Comparison of ENCODE assay signal across 9 mouse cellular contexts in genomic region chr6:87335935-87336295, GRCm38 (mm10). TPM values are rescaled to one million over a fixed set of nuclear protein-coding genes. Genes with fewer than 3 reads are reported as not detected.
DNase-seq lines count a peak whose midpoint lies in the region; ATAC-seq and TF ChIP-seq lines count a peak whose summit lies in the region.
"Had no signal": no experiment of that assay in that cellular context is flagged by ENCODE, and none has a peak within 500 bp of the region (broad histone marks: within the 10 kb centered on the region; RNA-seq: fewer than 3 reads in every experiment).

No protein-coding gene starts in this region.

- H3K4me3 ChIP-seq in heart, embryonic 15.5 days: peak overlapping the region; percentile 79; the same call in 1 of the 2 replicates
- no peak overlapping the region for H3K4me3 ChIP-seq in midbrain, embryonic 13.5 days (replicated peaks)
- H3K4me3 ChIP-seq in midbrain, embryonic 15.5 days: no peak overlapping the region
- peak overlapping the region; percentile 72; the same call in 1 of the 2 replicates for H3K4me3 ChIP-seq in lung, embryonic 14.5 days (ENCODE audit: low read depth, low read length)
- H3K4me3 ChIP-seq in stomach, postnatal 0 days (ENCODE audit: low read depth, low read length): no peak overlapping the region

- H3K27me3 ChIP-seq in heart, embryonic 15.5 days: peaks cover 32% of the 10 kb centered on the region
- 0 out of 2 replicates have a peak, but pooled peaks cover 5% of the 10 kb centered on the region for H3K27me3 ChIP-seq in midbrain, embryonic 13.5 days
- H3K27me3 ChIP-seq in midbrain, embryonic 15.5 days (replicated peaks): no peaks in the 10 kb centered on the region
- no peaks in the 10 kb centered on the region for H3K27me3 ChIP-seq in lung, embryonic 14.5 days (ENCODE audit: insufficient read depth, low read length)
- no peaks in the 10 kb centered on the region for H3K27me3 ChIP-seq in stomach, postnatal 0 days (ENCODE audit: control insufficient read depth, insufficient read depth, low read length)

- no peak overlapping the region for H3K27ac ChIP-seq in heart, embryonic 15.5 days
- H3K27ac ChIP-seq in midbrain, embryonic 13.5 days: no peak overlapping the region
- no peak overlapping the region for H3K27ac ChIP-seq in midbrain, embryonic 15.5 days
- no peak overlapping the region for H3K27ac ChIP-seq in lung, embryonic 14.5 days (ENCODE audit: low read depth)
- H3K27ac ChIP-seq in stomach, postnatal 0 days (replicated peaks): no peak overlapping the region

- WGBS in heart, embryonic 15.5 days: 33% methylated on average over 6 of the region's 6 CpGs
- WGBS in midbrain, embryonic 13.5 days: 30% methylated on average over 6 of the region's 6 CpGs
- 35% methylated on average over 6 of the region's 6 CpGs for WGBS in midbrain, embryonic 15.5 days
- 19% methylated on average over 6 of the region's 6 CpGs for WGBS in lung, embryonic 14.5 days
- 20% methylated on average over 6 of the region's 6 CpGs for WGBS in stomach, postnatal 0 days

- DNase-seq in heart, adult 8-10 months (ENCODE audit: low spot score): no peak
- DNase-seq in lung, embryonic 14.5 days: no peak
- DNase-seq in stomach, postnatal 0 days (ENCODE audit: low spot score): no peak
- no peak for DNase-seq in ovary, postnatal 36 days (ENCODE audit: low spot score)
- no peak for DNase-seq in retina, postnatal 1 day

- no peak for TF ChIP-seq CTCF in lung, embryonic 14.5 days (IDR thresholded peaks at IDR 0.05; ENCODE audit: low read depth)
- no peak for TF ChIP-seq CTCF in stomach, postnatal 0 days (IDR thresholded peaks at IDR 0.05; ENCODE audit: low read depth)

- H3K36me3 ChIP-seq in heart, embryonic 15.5 days: no peaks in the 10 kb centered on the region
- no peaks in the 10 kb centered on the region for H3K36me3 ChIP-seq in midbrain, embryonic 13.5 days
- no peaks in the 10 kb centered on the region for H3K36me3 ChIP-seq in midbrain, embryonic 15.5 days (replicated peaks)
- H3K36me3 ChIP-seq in lung, embryonic 14.5 days (ENCODE audit: insufficient read depth): no peaks in the 10 kb centered on the region
- H3K36me3 ChIP-seq in stomach, postnatal 0 days (ENCODE audit: control insufficient read depth, insufficient read depth, low read length): no peaks in the 10 kb centered on the region

- no peak for TF ChIP-seq EP300 in stomach, postnatal 0 days (optimal IDR thresholded peaks at IDR 0.05)

- H3K9ac ChIP-seq in heart, embryonic 15.5 days: no peak overlapping the region
- no peak overlapping the region for H3K9ac ChIP-seq in midbrain, embryonic 13.5 days (replicated peaks)
- H3K9ac ChIP-seq in midbrain, embryonic 15.5 days: no peak overlapping the region
- no peak overlapping the region for H3K9ac ChIP-seq in lung, embryonic 14.5 days
- 0 out of 2 replicates have a peak overlapping the region, but pooled peaks have one; percentile 8 for H3K9ac ChIP-seq in stomach, postnatal 0 days (ENCODE audit: low read length)

- no peaks in the 10 kb centered on the region for H3K9me3 ChIP-seq in heart, embryonic 15.5 days (replicated peaks)
- H3K9me3 ChIP-seq in midbrain, embryonic 13.5 days: no peaks in the 10 kb centered on the region
- H3K9me3 ChIP-seq in midbrain, embryonic 15.5 days: no peaks in the 10 kb centered on the region
- H3K9me3 ChIP-seq in lung, embryonic 14.5 days (ENCODE audit: low read depth, low read length): no peaks in the 10 kb centered on the region
- H3K9me3 ChIP-seq in stomach, postnatal 0 days (ENCODE audit: control insufficient read depth, low read length): no peaks in the 10 kb centered on the region

- H3K4me1 ChIP-seq in heart, embryonic 15.5 days (replicated peaks): peaks cover 9% of the 10 kb centered on the region
- peaks cover 20% of the 10 kb centered on the region for H3K4me1 ChIP-seq in midbrain, embryonic 13.5 days (replicated peaks)
- H3K4me1 ChIP-seq in midbrain, embryonic 15.5 days: peaks cover 16% of the 10 kb centered on the region
- H3K4me1 ChIP-seq in lung, embryonic 14.5 days (ENCODE audit: insufficient read depth): peaks cover 15% of the 10 kb centered on the region
- H3K4me1 ChIP-seq in stomach, postnatal 0 days (replicated peaks; ENCODE audit: control insufficient read depth, insufficient read depth): no peaks in the 10 kb centered on the region

- peak overlapping the region; percentile 93 for H3K4me2 ChIP-seq in heart, embryonic 15.5 days
- H3K4me2 ChIP-seq in midbrain, embryonic 13.5 days (replicated peaks): no peak overlapping the region
- H3K4me2 ChIP-seq in midbrain, embryonic 15.5 days: no peak overlapping the region
- H3K4me2 ChIP-seq in lung, embryonic 14.5 days: peak overlapping the region; percentile 77
- H3K4me2 ChIP-seq in stomach, postnatal 0 days (replicated peaks; ENCODE audit: low read depth): no peak overlapping the region

- ATAC-seq in heart, embryonic 15.5 days (replicated peaks; ENCODE audit: insufficient number of reproducible peaks, insufficient read depth, low FRiP score, low read depth): no peak
- 0 out of 2 replicates have a peak, but pooled peaks have one; percentile 7 for ATAC-seq in midbrain, embryonic 13.5 days
- ATAC-seq in midbrain, embryonic 15.5 days (replicated peaks): no peak
- no peak for ATAC-seq in lung, embryonic 14.5 days (ENCODE audit: insufficient read depth)
- 0 out of 2 replicates have a peak, but pooled peaks have one; percentile 4 for ATAC-seq in stomach, postnatal 0 days (ENCODE audit: low FRiP score, low TSS enrichment)

RNA-seq across cellular contexts. Expression of gene Antxr1, which starts 0.3 kb away (rescaled TPM):
- polyA plus RNA-seq in heart, embryonic 15.5 days (2015; fragmentation: Nextera tagmentation; extraction: Ambion mirVana): 5.0 and 7.4 TPM in 2 replicates
- 1 to 10 TPM; 5.6 to 6.6 (median 6.0) TPM for total RNA-seq in heart, adult 8-10 months (2022)
- 2.9 and 3.0 TPM in 2 replicates for polyA plus RNA-seq in midbrain, embryonic 13.5 days (2015; fragmentation: Nextera tagmentation; extraction: Ambion mirVana)
- polyA plus RNA-seq in midbrain, embryonic 15.5 days (2015; fragmentation: Nextera tagmentation; extraction: Ambion mirVana): 3.4 and 3.9 TPM in 2 replicates
- 15.5 and 16.8 TPM in 2 replicates for polyA plus RNA-seq in lung, embryonic 14.5 days (2014; fragmentation: Nextera tagmentation; extraction: Ambion mirVana)
- polyA plus RNA-seq in stomach, postnatal 0 days (2015; fragmentation: Nextera tagmentation; extraction: Ambion mirVana): 5.9 and 6.9 TPM in 2 replicates

RNA-seq across cellular contexts. Expression of gene Gkn1, which starts 14.8 kb away (rescaled TPM):
- not detected in 2 replicates for polyA plus RNA-seq in heart, embryonic 15.5 days (2015; fragmentation: Nextera tagmentation; extraction: Ambion mirVana)
- total RNA-seq in heart, adult 8-10 months (2022): not detected
- not detected in 2 replicates for polyA plus RNA-seq in midbrain, embryonic 13.5 days (2015; fragmentation: Nextera tagmentation; extraction: Ambion mirVana)
- not detected in 2 replicates for polyA plus RNA-seq in midbrain, embryonic 15.5 days (2015; fragmentation: Nextera tagmentation; extraction: Ambion mirVana)
- not detected in 2 replicates for polyA plus RNA-seq in lung, embryonic 14.5 days (2014; fragmentation: Nextera tagmentation; extraction: Ambion mirVana)
- 3,206 and 3,289 TPM in 2 replicates for polyA plus RNA-seq in stomach, postnatal 0 days (2015; fragmentation: Nextera tagmentation; extraction: Ambion mirVana)
- total RNA-seq: heart, postnatal 36 days had no signal

RNA-seq across cellular contexts. Expression of gene Gkn2, which starts 37.2 kb away (rescaled TPM):
- polyA plus RNA-seq in heart, embryonic 15.5 days (2015; fragmentation: Nextera tagmentation; extraction: Ambion mirVana): not detected in 2 replicates
- not detected for total RNA-seq in heart, adult 8-10 months (2022)
- polyA plus RNA-seq in midbrain, embryonic 13.5 days (2015; fragmentation: Nextera tagmentation; extraction: Ambion mirVana): not detected in 2 replicates
- not detected in 2 replicates for polyA plus RNA-seq in midbrain, embryonic 15.5 days (2015; fragmentation: Nextera tagmentation; extraction: Ambion mirVana)
- not detected in 2 replicates for polyA plus RNA-seq in lung, embryonic 14.5 days (2014; fragmentation: Nextera tagmentation; extraction: Ambion mirVana)
- polyA plus RNA-seq in stomach, postnatal 0 days (2015; fragmentation: Nextera tagmentation; extraction: Ambion mirVana): 6,164 and 6,292 TPM in 2 replicates
- total RNA-seq: heart, postnatal 36 days had no signal

RNA-seq across cellular contexts. Expression of gene Gkn3, which starts 52.8 kb away (rescaled TPM):
- 1.4 and 1.9 TPM in 2 replicates for polyA plus RNA-seq in heart, embryonic 15.5 days (2015; fragmentation: Nextera tagmentation; extraction: Ambion mirVana)
- total RNA-seq in heart, adult 8-10 months (2022): 1 to 10 TPM in 3 of 4 experiments, under 1 TPM in 1; 0.53 to 2.5 (median 1.5) TPM
- polyA plus RNA-seq in midbrain, embryonic 13.5 days (2015; fragmentation: Nextera tagmentation; extraction: Ambion mirVana): 0.38 TPM in 1 of 2 replicates, not detected in the other
- polyA plus RNA-seq in midbrain, embryonic 15.5 days (2015; fragmentation: Nextera tagmentation; extraction: Ambion mirVana): 0.28 and 0.67 TPM in 2 replicates
- 2.0 and 2.3 TPM in 2 replicates for polyA plus RNA-seq in lung, embryonic 14.5 days (2014; fragmentation: Nextera tagmentation; extraction: Ambion mirVana)
- polyA plus RNA-seq in stomach, postnatal 0 days (2015; fragmentation: Nextera tagmentation; extraction: Ambion mirVana): 73.4 and 107 TPM in 2 replicates

Comparison
In these comparisons a context has a peak if more than half of its experiments do, and no peak if none do; other contexts are left out.
1. ATAC-seq: peak in midbrain, embryonic 13.5 days (single experiment) and stomach, postnatal 0 days (single experiment); none in heart, embryonic 15.5 days (single experiment), midbrain, embryonic 15.5 days (single experiment) and lung, embryonic 14.5 days (single experiment).
2. H3K4me2 ChIP-seq: peak in heart, embryonic 15.5 days (single experiment) and lung, embryonic 14.5 days (single experiment); none in midbrain, embryonic 13.5 days (single experiment), midbrain, embryonic 15.5 days (single experiment) and stomach, postnatal 0 days (single experiment).
3. H3K4me3 ChIP-seq: peak in heart, embryonic 15.5 days (single experiment) and lung, embryonic 14.5 days (single experiment); none in midbrain, embryonic 13.5 days (single experiment), midbrain, embryonic 15.5 days (single experiment) and stomach, postnatal 0 days (single experiment).
4. RNA of gene Gkn1, which starts 14.8 kb away (polyA plus RNA-seq): 3,206 to 3,289 TPM in stomach, postnatal 0 days; not detected in heart, embryonic 15.5 days, not detected in midbrain, embryonic 13.5 days, not detected in midbrain, embryonic 15.5 days and not detected in lung, embryonic 14.5 days; every median in the first group is over 1,000 times any median in the second.
5. RNA of gene Gkn2, which starts 37.2 kb away (polyA plus RNA-seq): 6,164 to 6,292 TPM in stomach, postnatal 0 days; not detected in heart, embryonic 15.5 days, not detected in midbrain, embryonic 13.5 days, not detected in midbrain, embryonic 15.5 days and not detected in lung, embryonic 14.5 days; every median in the first group is over 1,000 times any median in the second.